Mouse (Mus musculus) ES-E14 (cell line): Measurements from ENCODE around the gene Pou6f1. TPM values are rescaled to one million over a fixed set of nuclear protein-coding genes. Genes with fewer than 3 reads are reported as not detected.
A peak's percentile ranks its signal among the peaks of the same experiment; 100 is the strongest.

Experiments used
- DNase-seq: peaks from one replicate; pipeline ENCODE4 v3.0.0-alpha.2; 2013; ENCODE audit warnings: low read depth, low spot score
- H3K27ac ChIP-seq: 2 replicates; pipeline ENCODE4 v1.5.1; 2012; ENCODE audit warnings: low read depth, mild to moderate bottlenecking, low read length, moderate library complexity, mixed read lengths; ENCODE audit not compliant: poor library complexity, insufficient read depth, severe bottlenecking
- H3K36me3 ChIP-seq: 2 replicates; pipeline ENCODE4 v1.6.1; 2012; ENCODE audit warnings: mild to moderate bottlenecking, low read length, moderate library complexity, mixed read lengths; ENCODE audit not compliant: control insufficient read depth, poor library complexity, insufficient read depth, severe bottlenecking
- H3K4me1 ChIP-seq, 2 experiments: fragments of 150-350 bp in 1 of 2; sonication (generic) in 1 of 2; 2 replicates each; pipeline ENCODE4 v1.6.1; 2012; ENCODE audit warnings: low read length in 2 of 2, mild to moderate bottlenecking in 1 of 2, mixed read lengths in 1 of 2; ENCODE audit not compliant: control insufficient read depth in 2 of 2, insufficient read depth in 2 of 2, poor library complexity in 1 of 2
- H3K4me3 ChIP-seq, 2 experiments: fragments of 150-350 bp in 1 of 2; sonication (generic) in 1 of 2; 2 replicates each; pipeline ENCODE4 v1.5.1; 2012; ENCODE audit warnings: low read length in 2 of 2, low read depth in 1 of 2, mild to moderate bottlenecking in 1 of 2, mixed read lengths in 1 of 2; ENCODE audit not compliant: insufficient read depth in 1 of 2, poor library complexity in 1 of 2, severe bottlenecking in 1 of 2
- H3K9ac ChIP-seq: 2 replicates; pipeline ENCODE4 v1.6.1; 2012; ENCODE audit warnings: low read depth, mild to moderate bottlenecking, low read length, mixed read lengths; ENCODE audit not compliant: poor library complexity, insufficient read depth, severe bottlenecking
- H3K9me3 ChIP-seq: fragments of 150-350 bp; sonication (generic); 2 replicates; pipeline ENCODE4 v1.6.1; 2012; ENCODE audit warnings: low read depth, mild to moderate bottlenecking, low read length; ENCODE audit not compliant: control insufficient read depth, insufficient read depth
- CHD2 ChIP-seq: IDR thresholded peaks from 2 replicates; pipeline ENCODE4 v1.6.1; 2014; ENCODE audit warnings: mild to moderate bottlenecking, low read depth, low read length, inconsistent platforms
- HCFC1 ChIP-seq: IDR thresholded peaks from 2 replicates; pipeline ENCODE4 v1.6.1; 2012; ENCODE audit warnings: low read length, inconsistent platforms, borderline replicate concordance; ENCODE audit not compliant: insufficient read depth
- MAFK ChIP-seq: IDR thresholded peaks from 2 replicates; pipeline ENCODE4 v1.6.1; 2014; ENCODE audit warnings: mild to moderate bottlenecking, low read depth, low read length, inconsistent platforms; ENCODE audit not compliant: insufficient read depth
- ZC3H11A ChIP-seq: IDR thresholded peaks from 2 replicates; pipeline ENCODE4 v1.6.1; 2012; ENCODE audit warnings: low read depth, mild to moderate bottlenecking, inconsistent platforms, low read length, borderline replicate concordance
- ZNF384 ChIP-seq: IDR thresholded peaks from 2 replicates; pipeline ENCODE4 v1.6.1; 2012; ENCODE audit warnings: low read depth, low read length, inconsistent platforms
- in situ Hi-C, 2 experiments: fragments of 600-800 bp; cut with MboI; formaldehyde crosslinking; loops; one replicate each; pipeline ENCODE4 v1.15.1; 2025; ENCODE audit warnings: low sequenced_read_pairs in 2 of 2, inconsistent platforms in 1 of 2; ENCODE audit not compliant: unreplicated experiment in 2 of 2
- total RNA-seq: library from RNA; depleted of rRNA; stranded (reverse); fragments of 300-350 nt; gene quantifications from 2 replicates; pipeline ENCODE4 v1.2.3, GENCODE M21; 2012

Gene Pou6f1
- total RNA-seq, 1 experiment: 4.1 TPM

DNA sequence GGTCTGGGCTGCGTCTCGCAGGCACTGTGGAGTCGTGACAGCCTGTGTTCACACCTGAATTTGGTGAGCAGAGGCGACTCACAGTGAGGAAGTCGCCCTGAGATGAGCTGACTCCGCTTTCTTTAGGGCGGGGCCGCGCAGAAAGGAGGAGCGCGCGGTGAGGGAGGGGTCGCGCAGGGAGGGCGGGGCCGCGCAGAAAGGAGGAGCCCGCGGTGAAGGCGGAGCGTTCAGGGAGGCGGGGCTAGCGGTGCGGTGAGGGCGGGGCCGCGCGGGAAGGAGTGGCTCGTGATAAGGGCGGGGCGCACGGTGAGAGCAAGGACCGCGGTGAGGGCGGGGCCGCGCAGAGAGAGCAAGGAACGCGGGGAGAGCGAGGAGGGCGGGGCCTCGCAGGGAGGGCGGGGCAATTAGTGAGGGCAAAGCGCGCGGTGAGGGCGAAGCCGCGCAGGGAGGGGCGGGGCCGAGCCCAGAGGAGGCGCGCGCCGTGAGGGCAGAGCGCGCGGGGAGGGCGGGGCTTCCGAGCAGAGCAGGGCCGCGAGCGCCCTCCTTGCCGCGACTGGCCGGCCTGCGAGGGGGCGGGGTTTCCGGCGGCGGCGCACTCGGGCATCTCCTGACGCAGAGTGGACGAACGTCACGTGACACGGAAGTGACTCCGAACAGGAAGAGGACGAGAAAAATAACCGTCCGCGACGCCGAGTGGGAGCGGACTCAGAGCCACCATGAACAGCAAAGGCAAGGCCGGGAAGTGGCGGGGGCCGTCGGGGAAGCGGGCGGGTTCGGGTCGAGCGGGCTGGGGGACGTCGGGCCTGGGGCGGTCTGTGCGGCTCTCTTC lies 15.4 kb upstream of the Pou6f1 start, which contains the start of gene Dazap2:
Gene Dazap2 (plus strand): TSS at position 354 of the 829 bp plus-strand sequence.
- peak; percentile 45 for TF ChIP-seq HCFC1
- TF ChIP-seq CHD2: no peak
- TF ChIP-seq ZNF384: no peak
- TF ChIP-seq MAFK: 0 out of 2 replicates have a peak, but pooled peaks have one; percentile 54
- TF ChIP-seq ZC3H11A: no peak
- no peaks in the 10 kb centered on the region for H3K9me3 ChIP-seq
- H3K36me3 ChIP-seq: peaks cover 21% of the 10 kb centered on the region
- peak; percentile 96 for DNase-seq
- H3K4me1 ChIP-seq: peaks cover 2 to 5% of the 10 kb centered on the region in 2 experiments
- H3K27ac ChIP-seq: peak within 1 kb of the TSS; percentile 93
- H3K9ac ChIP-seq: peak within 1 kb of the TSS; percentile 92
- H3K4me3 ChIP-seq: peak within 1 kb of the TSS; percentile 83 to 90
- in situ Hi-C loops: no loop called here

- Histone ChIP-seq H3K4me3 (peak overlapping the region; percentile 76), H3K9me3 (no peaks in the 10 kb centered on the region), H3K36me3 (peaks cover 16% of the 10 kb centered on the region), H3K9ac (peak overlapping the region; percentile 72; the same call in 1 of the 2 replicates), H3K27ac (no peak overlapping the region), H3K4me1 (peaks cover 2 to 5% of the 10 kb centered on the region in 2 experiments)
- in situ Hi-C loops: no loop called here
- no peak for DNase-seq
- no peak for TF ChIP-seq CHD2
- TF ChIP-seq ZC3H11A: no peak
- no peak for TF ChIP-seq HCFC1
- no peak for TF ChIP-seq ZNF384
- TF ChIP-seq MAFK: no peak
Observed at GRCm38 (mm10) chr15:100614218-100614995, 14.6 kb upstream of the Pou6f1 start.

DNA sequence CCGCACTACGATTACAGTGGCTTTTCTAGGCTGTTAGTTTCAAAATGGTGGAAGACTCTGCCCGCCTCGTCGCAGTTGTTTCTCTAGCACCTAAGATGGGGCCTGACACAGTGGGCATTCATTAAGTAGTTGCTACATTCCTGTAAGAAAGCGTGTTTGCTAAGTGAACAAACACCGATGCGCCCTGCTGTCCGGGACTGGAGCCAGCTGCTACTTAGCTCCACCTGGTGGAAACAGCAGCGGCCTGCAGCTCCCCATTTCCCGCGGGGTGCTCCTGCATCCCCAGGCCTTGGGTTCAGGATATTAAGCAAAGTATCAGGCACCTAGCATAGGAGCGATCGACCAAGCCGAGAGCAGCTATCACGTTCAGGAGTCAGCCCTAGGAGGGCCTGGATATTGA lies 13.8 kb upstream of the Pou6f1 start:
- H3K9me3 ChIP-seq: no peaks in the 10 kb centered on the region
- H3K9ac ChIP-seq: peak overlapping the region; percentile 65
- H3K36me3 ChIP-seq: peaks cover 9% of the 10 kb centered on the region
- DNase-seq: peak; percentile 60
- no peak overlapping the region for H3K27ac ChIP-seq
- TF ChIP-seq ZNF384 (no peak), MAFK (no peak), CHD2 (no peak), HCFC1 (no peak), ZC3H11A (peak; percentile 27; the same call in 1 of the 2 replicates)
- in situ Hi-C loops: no loop called here
- peaks cover 3 to 5% of the 10 kb centered on the region in 2 experiments for H3K4me1 ChIP-seq
- H3K4me3 ChIP-seq: peak overlapping the region; percentile 32 to 41; a peak in 3 of 4 replicates

GRCm38 (mm10) chr15:100612432-100612831 lies 12.6 kb upstream of the Pou6f1 start:
- in situ Hi-C loops: no loop called here
- no peak overlapping the region for H3K4me3 ChIP-seq
- no peaks in the 10 kb centered on the region for H3K9me3 ChIP-seq
- H3K36me3 ChIP-seq: peaks cover under 1% of the 10 kb centered on the region; the same call in 1 of the 2 replicates
- no peak for DNase-seq
- TF ChIP-seq ZC3H11A (no peak), MAFK (no peak), HCFC1 (no peak)
- no peak overlapping the region for H3K9ac ChIP-seq
- no peak overlapping the region for H3K27ac ChIP-seq
- H3K4me1 ChIP-seq: peaks cover 3 to 5% of the 10 kb centered on the region in 2 experiments
